Mouse (Mus musculus) bone marrow macrophage, adult 2 months (primary cell): Measurements from ENCODE around the gene Etnk2.

Experiments
- CTCF ChIP-seq: IDR thresholded peaks from 2 replicates; pipeline ENCODE4 v1.5.1; 2012; ENCODE audit warnings: low read depth, mild to moderate bottlenecking, low read length, moderate library complexity
- POLR2A ChIP-seq: IDR thresholded peaks from 2 replicates; pipeline ENCODE4 v1.6.1; 2012; ENCODE audit warnings: mild to moderate bottlenecking, low read depth, low read length, borderline replicate concordance

- TF ChIP-seq POLR2A, result no peak
- TF ChIP-seq CTCF, result no peak
These were observed 14.2 kb downstream of the Etnk2 start for GRCm38 (mm10) chr1:133377547-133377946.
